Mouse (Mus musculus) intestine, embryonic 15.5 days (tissue): Measurements from ENCODE around the gene Slc10a4. TPM values are rescaled to one million over a fixed set of nuclear protein-coding genes. Genes with fewer than 3 reads are reported as not detected.
"Not testable (repeated sequence)": the region's sequence is repeated elsewhere in the genome, so short reads cannot be mapped to it uniquely, and the experiment has no call there.

ENCODE experiments used
- ATAC-seq: fragments of 200-750 bp; cut with Nextera tagmentation; 2 replicates; pipeline ENCODE4 v1.8.0; 2017; ENCODE audit warnings: moderate TSS enrichment, moderate library complexity
- H3K27ac ChIP-seq: fragments of 300-500 bp; sonication (generic); 2 replicates; pipeline ENCODE4 v1.5.1; 2015; ENCODE audit warnings: mild to moderate bottlenecking, inconsistent platforms
- H3K27me3 ChIP-seq: fragments of 300-500 bp; sonication (generic); replicated peaks from 2 replicates; pipeline ENCODE4 v1.6.1; 2015; ENCODE audit warnings: inconsistent platforms
- H3K36me3 ChIP-seq: fragments of 300-500 bp; sonication (generic); 2 replicates; pipeline ENCODE4 v1.6.1; 2015; ENCODE audit warnings: inconsistent platforms
- H3K4me1 ChIP-seq: fragments of 300-500 bp; sonication (generic); replicated peaks from 2 replicates; pipeline ENCODE4 v1.6.1; 2015; ENCODE audit warnings: inconsistent platforms
- H3K4me2 ChIP-seq: fragments of 300-500 bp; sonication (generic); replicated peaks from 2 replicates; pipeline ENCODE4 v1.6.1; 2015; ENCODE audit warnings: mild to moderate bottlenecking, inconsistent platforms
- H3K4me3 ChIP-seq: fragments of 300-500 bp; sonication (generic); replicated peaks from 2 replicates; pipeline ENCODE4 v1.5.1; 2015; ENCODE audit warnings: inconsistent platforms
- H3K9ac ChIP-seq: fragments of 300-500 bp; sonication (generic); 2 replicates; pipeline ENCODE4 v1.6.1; 2015; ENCODE audit warnings: inconsistent platforms
- H3K9me3 ChIP-seq: fragments of 300-500 bp; sonication (generic); 2 replicates; pipeline ENCODE4 v1.6.1; 2016; ENCODE audit warnings: inconsistent platforms
- WGBS: fragments of 180-500 bp; shearing (Covaris S2); methylation state at CpG from one replicate; pipeline ENCODE4 v1.1.7; 2015; 5-methylcytosine and 5-hydroxymethylcytosine counted together
- polyA plus RNA-seq: library from polyadenylated mRNA; unstranded; fragments of >200 nt; fragmentation: Nextera tagmentation; extraction: Ambion mirVana; gene quantifications from 2 replicates; pipeline ENCODE4 v1.2.1, GENCODE M21; 2015

Gene Slc10a4
- polyA plus RNA-seq, 1 experiment from 2014 or later = 12.4 TPM

- no peak for ATAC-seq
- H3K9me3 ChIP-seq = no peaks in the 10 kb centered on the region
These were observed 14.2 kb upstream of the Slc10a4 start for GRCm38 (mm10) chr5:72992474-72992873.

GRCm38 (mm10) chr5:72994424-72994823 lies 12.3 kb upstream of the Slc10a4 start:
- Histone ChIP-seq H3K4me2 (no peak overlapping the region), H3K9me3 (no peaks in the 10 kb centered on the region), H3K4me3 (no peak overlapping the region), H3K36me3 (no peaks in the 10 kb centered on the region), H3K27ac (no peak overlapping the region), H3K27me3 (no peaks in the 10 kb centered on the region), H3K4me1 (no peaks in the 10 kb centered on the region), H3K9ac (no peak overlapping the region)
- no peak for ATAC-seq
- 74% methylated on average over 8 of the region's 8 CpGs for WGBS

More at GRCm38 (mm10) chr5:72992474-72992873, 14.2 kb upstream of the Slc10a4 start:
- no peak overlapping the region for H3K27ac ChIP-seq
- H3K9ac ChIP-seq = no peak overlapping the region
- H3K27me3 ChIP-seq = no peaks in the 10 kb centered on the region
- no peak overlapping the region for H3K4me3 ChIP-seq
- H3K4me1 ChIP-seq = no peaks in the 10 kb centered on the region
- no peaks in the 10 kb centered on the region for H3K36me3 ChIP-seq
- 93% methylated on average over 1 of the region's 1 CpGs for WGBS
- no peak overlapping the region for H3K4me2 ChIP-seq

- H3K27ac ChIP-seq = no peak overlapping the region
- no peak overlapping the region for H3K9ac ChIP-seq
- no peak overlapping the region for H3K4me3 ChIP-seq
- no peaks in the 10 kb centered on the region for H3K4me1 ChIP-seq
- no peak overlapping the region for H3K4me2 ChIP-seq
- WGBS = 68% methylated on average over 2 of the region's 2 CpGs
- ATAC-seq = no peak
- H3K9me3 ChIP-seq = no peaks in the 10 kb centered on the region
- no peaks in the 10 kb centered on the region for H3K27me3 ChIP-seq
- no peaks in the 10 kb centered on the region for H3K36me3 ChIP-seq
These were observed 11.8 kb upstream of the Slc10a4 start for GRCm38 (mm10) chr5:72994928-72995327.

- ATAC-seq = no peak; the same call in 1 of the 2 replicates
- H3K4me1 ChIP-seq = no peaks in the 10 kb centered on the region
- WGBS = 60% methylated on average over 10 of the region's 10 CpGs
These were observed 11.3 kb upstream of the Slc10a4 start for GRCm38 (mm10) chr5:72995379-72995778.

GRCm38 (mm10) chr5:72998546-72998945 lies 8.1 kb upstream of the Slc10a4 start:
- not testable (repeated sequence) for H3K9ac ChIP-seq, H3K4me1 ChIP-seq, H3K36me3 ChIP-seq, H3K9me3 ChIP-seq, ATAC-seq, H3K27ac ChIP-seq, H3K4me3 ChIP-seq, H3K27me3 ChIP-seq, H3K4me2 ChIP-seq
- WGBS = 71% methylated on average over 1 of the region's 1 CpGs

More at GRCm38 (mm10) chr5:72995379-72995778, 11.3 kb upstream of the Slc10a4 start:
- Histone ChIP-seq H3K9me3 (no peaks in the 10 kb centered on the region), H3K4me2 (no peak overlapping the region), H3K27me3 (no peaks in the 10 kb centered on the region), H3K36me3 (no peaks in the 10 kb centered on the region), H3K9ac (no peak overlapping the region), H3K4me3 (no peak overlapping the region), H3K27ac (no peak overlapping the region)

- peaks cover 7% of the 10 kb centered on the region for H3K4me1 ChIP-seq
These were observed 2.6 kb upstream of the Slc10a4 start for GRCm38 (mm10) chr5:73004046-73004445.

GRCm38 (mm10) chr5:73007582-73007959 lies 888 bp downstream of the Slc10a4 start:
- ATAC-seq = peak; percentile 20; the same call in 1 of the 2 replicates
- Histone ChIP-seq H3K4me1 (peaks cover 7% of the 10 kb centered on the region), H3K9me3 (no peaks in the 10 kb centered on the region), H3K9ac (no peak overlapping the region), H3K27ac (no peak overlapping the region), H3K4me2 (peak overlapping the region; percentile 90), H3K27me3 (peaks cover 13% of the 10 kb centered on the region), H3K36me3 (no peaks in the 10 kb centered on the region), H3K4me3 (peak overlapping the region; percentile 43)
- WGBS = 42% methylated on average over 5 of the region's 5 CpGs

More at GRCm38 (mm10) chr5:73004046-73004445, 2.6 kb upstream of the Slc10a4 start:
- Histone ChIP-seq H3K9ac (no peak overlapping the region), H3K4me2 (no peak overlapping the region), H3K9me3 (no peaks in the 10 kb centered on the region), H3K4me3 (no peak overlapping the region), H3K27ac (no peak overlapping the region), H3K27me3 (peaks cover 13% of the 10 kb centered on the region), H3K36me3 (no peaks in the 10 kb centered on the region)
- ATAC-seq = no peak
- WGBS = 82% methylated on average over 5 of the region's 5 CpGs

GRCm38 (mm10) chr5:73008230-73008629 lies 1.5 kb downstream of the Slc10a4 start:
- H3K4me1 ChIP-seq, H3K9ac ChIP-seq, H3K27ac ChIP-seq, H3K36me3 ChIP-seq, H3K4me2 ChIP-seq, H3K4me3 ChIP-seq, H3K9me3 ChIP-seq: not testable (repeated sequence)
- 35% methylated on average over 8 of the region's 8 CpGs for WGBS
- ATAC-seq = 0 out of 2 replicates have a peak, but pooled peaks have one; percentile 57
- peaks cover 13% of the 10 kb centered on the region for H3K27me3 ChIP-seq

GRCm38 (mm10) chr5:73011806-73012205 lies 5.1 kb downstream of the Slc10a4 start:
- not testable (repeated sequence) for H3K9me3 ChIP-seq, H3K4me2 ChIP-seq, H3K36me3 ChIP-seq, H3K4me3 ChIP-seq, H3K9ac ChIP-seq, H3K27ac ChIP-seq, ATAC-seq
- 92% methylated on average over 16 of the region's 16 CpGs for WGBS
- Histone ChIP-seq H3K27me3 (peaks cover 12% of the 10 kb centered on the region), H3K4me1 (peaks cover 10% of the 10 kb centered on the region)

- H3K9ac ChIP-seq, H3K4me1 ChIP-seq, H3K27ac ChIP-seq, H3K27me3 ChIP-seq, H3K9me3 ChIP-seq, H3K36me3 ChIP-seq: not testable (repeated sequence)
- Histone ChIP-seq H3K4me2 (peak overlapping the region; percentile 82), H3K4me3 (peak overlapping the region; percentile 35)
- 23% methylated on average over 25 of the region's 27 CpGs for WGBS
- ATAC-seq = peak; percentile 69
These were observed 6.4 kb downstream of the Slc10a4 start for GRCm38 (mm10) chr5:73012884-73013610.

GRCm38 (mm10) chr5:73013611-73014287 lies 7.1 kb downstream of the Slc10a4 start:
- Histone ChIP-seq H3K4me3 (peak overlapping the region; percentile 35), H3K9ac (peak overlapping the region; percentile 32; the same call in 1 of the 2 replicates), H3K4me2 (peak overlapping the region; percentile 82)
- H3K36me3 ChIP-seq, H3K27ac ChIP-seq, H3K27me3 ChIP-seq, H3K9me3 ChIP-seq, H3K4me1 ChIP-seq: not testable (repeated sequence)
- peak; percentile 71 for ATAC-seq
- 2% methylated on average over 54 of the region's 65 CpGs for WGBS

- no peak overlapping the region for H3K27ac ChIP-seq
- no peak overlapping the region for H3K9ac ChIP-seq
- no peak overlapping the region for H3K4me2 ChIP-seq
- ATAC-seq = no peak
- WGBS = 47% methylated on average over 9 of the region's 9 CpGs
- no peaks in the 10 kb centered on the region for H3K36me3 ChIP-seq
- no peaks in the 10 kb centered on the region for H3K9me3 ChIP-seq
- H3K27me3 ChIP-seq = 0 out of 2 replicates have a peak, but pooled peaks cover 3% of the 10 kb centered on the region
- H3K4me1 ChIP-seq = peaks cover 6% of the 10 kb centered on the region; the same call in 1 of the 2 replicates
- H3K4me3 ChIP-seq = no peak overlapping the region
These were observed 8.1 kb downstream of the Slc10a4 start for GRCm38 (mm10) chr5:73014745-73015144.
